Mouse (Mus musculus): ENCODE measurements around the gene Tpcn2. TPM values are rescaled to one million over a fixed set of nuclear protein-coding genes. Genes with fewer than 3 reads are reported as not detected.

Tpcn2 gene
- polyA plus RNA-seq, 3 experiments from 2014 or later = 6.9 to 7.6 (median 7.6) TPM

- ATAC-seq = no peak
These were observed 15.1 kb upstream of the Tpcn2 start for GRCm38 (mm10) chr7:145298666-145299490.

GRCm38 (mm10) chr7:145293859-145294258 lies 10.0 kb upstream of the Tpcn2 start:
- ATAC-seq = no peak

DNA sequence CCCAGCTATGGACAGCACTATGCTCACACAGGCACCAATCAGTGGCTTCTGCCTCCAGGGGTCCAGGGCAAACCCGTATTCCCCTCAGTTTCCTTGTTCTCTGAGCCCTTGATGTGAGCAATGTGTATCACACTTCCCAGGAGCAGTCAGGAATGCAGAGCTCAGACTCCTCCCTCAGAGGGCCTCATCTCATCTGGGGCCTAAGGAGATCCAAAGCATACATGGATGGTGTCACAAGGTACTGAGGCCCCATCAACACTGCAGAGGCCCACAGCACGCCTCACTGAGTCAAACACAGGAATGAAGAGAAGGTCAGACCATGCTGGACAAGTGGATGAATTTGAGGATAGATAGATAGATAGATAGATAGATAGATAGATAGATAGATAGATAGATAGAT lies 8.9 kb upstream of the Tpcn2 start:
- no peak for ATAC-seq

DNA sequence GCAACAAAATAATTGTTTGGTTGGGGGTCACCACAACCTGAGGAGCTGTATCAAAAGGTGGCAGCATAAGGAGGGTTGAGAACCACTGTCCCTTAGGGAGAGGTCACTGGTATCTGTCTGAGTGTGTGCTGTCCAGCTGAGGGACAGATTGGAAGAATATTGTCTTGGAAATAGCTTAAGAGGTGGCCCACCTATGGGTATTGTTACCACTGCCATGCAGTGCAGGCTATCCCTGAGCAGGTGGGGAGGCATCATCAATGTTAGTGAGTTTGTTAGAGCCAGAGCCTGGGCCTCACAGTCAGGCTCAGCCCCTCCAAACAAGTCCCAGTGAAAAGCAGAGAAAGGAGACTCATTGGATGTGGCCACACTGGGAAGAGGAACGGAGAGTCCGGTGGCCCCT lies 8.0 kb upstream of the Tpcn2 start:
- no peak for ATAC-seq

DNA sequence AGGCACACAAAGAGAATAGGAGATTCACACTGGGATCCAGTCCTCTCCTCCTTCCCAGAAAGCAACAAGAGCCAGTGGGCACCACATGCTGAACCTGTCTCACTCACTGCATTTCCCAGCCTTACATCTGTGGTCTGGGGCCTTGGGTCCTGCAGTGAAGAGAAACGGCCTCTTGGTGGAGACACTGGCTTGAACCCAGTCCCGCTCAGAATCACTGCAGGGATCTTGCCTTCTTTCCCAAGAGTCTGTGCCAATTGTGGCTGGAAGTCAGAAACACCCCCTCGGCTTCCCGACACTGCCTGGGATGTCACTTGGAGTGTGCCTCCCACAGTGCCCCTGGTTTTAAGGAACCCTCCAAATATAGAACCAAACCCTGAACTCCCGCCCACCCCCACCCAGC lies 5.5 kb upstream of the Tpcn2 start:
- ATAC-seq = no peak

DNA sequence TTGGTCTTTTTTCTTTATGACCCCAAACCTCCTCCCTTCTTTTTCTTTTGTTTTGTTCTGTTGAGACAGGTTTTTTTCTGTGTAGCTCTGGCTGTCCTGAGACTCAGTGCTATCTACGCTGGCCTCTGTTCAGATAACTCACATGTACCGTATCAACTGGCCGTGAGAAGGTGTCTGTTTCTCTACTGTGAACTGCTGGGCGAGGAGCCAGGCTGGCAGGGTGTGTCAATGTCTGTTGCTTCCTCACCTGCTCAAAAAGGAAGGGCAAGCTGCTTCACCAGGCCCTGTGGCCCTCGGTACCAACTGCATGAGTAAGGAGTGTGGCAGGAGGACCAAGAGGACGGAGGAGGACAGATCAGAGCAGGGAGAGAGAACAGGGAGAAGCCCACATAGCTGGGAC lies 3.6 kb upstream of the Tpcn2 start:
- no peak for ATAC-seq

DNA sequence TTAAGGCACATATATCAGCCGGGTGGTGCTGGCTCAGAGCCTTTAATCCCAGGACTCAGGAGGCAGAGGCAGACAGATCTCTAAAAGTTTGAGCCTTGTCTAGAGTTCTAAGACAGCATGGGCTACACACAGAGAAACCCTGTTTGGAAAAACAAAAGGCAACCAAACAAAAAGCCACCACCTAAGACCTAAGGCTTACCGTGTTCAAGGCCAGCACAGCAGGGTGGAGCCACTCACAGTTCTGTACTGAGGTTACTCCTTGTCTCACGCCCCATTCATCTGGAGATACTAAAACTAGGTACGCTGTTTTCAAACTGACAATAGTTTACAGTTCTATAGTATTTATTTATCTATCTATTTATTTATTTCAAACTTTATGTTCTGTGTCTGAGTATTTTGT lies 1.7 kb upstream of the Tpcn2 start:
- ATAC-seq = no peak

DNA sequence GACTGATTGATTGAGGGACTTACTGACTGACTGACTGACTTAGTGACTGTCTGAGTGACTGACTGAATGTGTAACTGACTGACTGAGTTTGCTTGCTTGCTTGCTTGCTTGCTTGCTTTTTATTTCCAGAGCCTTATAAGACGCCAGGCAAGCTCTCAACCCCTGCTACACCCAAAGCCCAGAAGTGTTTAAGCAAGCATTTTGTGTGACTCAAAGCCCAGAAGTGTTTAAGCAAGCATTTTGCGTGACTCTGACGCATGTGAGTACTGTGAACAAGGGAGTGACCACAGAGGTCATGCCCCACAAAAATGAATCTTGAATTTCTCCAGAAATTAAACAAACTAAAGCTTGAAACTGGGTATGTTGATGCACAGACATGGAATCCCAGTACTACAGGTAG lies 482 bp upstream of the Tpcn2 start:
- peak; percentile 20 for ATAC-seq

DNA sequence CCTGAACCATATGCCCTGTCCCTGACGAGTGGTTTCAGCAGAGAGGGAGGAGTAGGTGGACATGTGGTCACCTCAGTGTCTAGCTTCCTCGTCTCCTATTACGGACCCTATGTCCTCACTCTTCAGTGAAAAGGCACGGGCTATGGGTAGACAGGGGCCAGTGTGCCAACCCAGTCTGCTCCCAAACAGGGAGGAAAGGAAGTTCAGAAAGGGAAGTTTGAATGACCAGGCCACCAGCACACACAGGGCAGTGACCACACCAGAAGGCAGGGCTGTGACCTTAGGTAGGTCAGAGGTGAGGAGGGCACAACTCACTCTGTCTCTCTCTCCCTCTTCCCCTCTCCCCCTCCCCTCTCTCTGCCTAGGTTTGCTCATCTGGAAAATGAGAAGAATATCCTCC lies 770 bp downstream of the Tpcn2 start:
- peak; percentile 6 for ATAC-seq

- ATAC-seq = no peak
These were observed 2.4 kb downstream of the Tpcn2 start for GRCm38 (mm10) chr7:145281396-145281795.

DNA sequence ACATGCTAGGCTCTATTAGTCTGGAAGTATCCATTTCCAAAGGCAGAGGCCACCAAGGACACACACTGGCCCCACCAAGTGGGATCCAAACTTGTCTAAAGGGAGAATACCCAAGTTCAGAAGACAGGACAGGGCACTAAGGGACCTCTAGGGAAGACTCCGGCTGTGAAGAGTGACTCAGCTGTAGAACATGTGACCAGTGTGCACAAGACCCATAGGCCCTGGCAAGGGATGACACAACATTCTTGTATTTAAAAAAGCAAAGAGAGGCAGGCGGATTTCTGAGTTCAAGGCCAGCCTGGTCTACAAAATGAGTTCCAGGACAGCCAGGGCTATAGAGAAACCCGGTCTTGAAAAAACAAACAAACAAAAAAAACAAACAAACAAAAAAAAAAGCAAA lies 8.3 kb downstream of the Tpcn2 start:
- ATAC-seq = no peak

DNA sequence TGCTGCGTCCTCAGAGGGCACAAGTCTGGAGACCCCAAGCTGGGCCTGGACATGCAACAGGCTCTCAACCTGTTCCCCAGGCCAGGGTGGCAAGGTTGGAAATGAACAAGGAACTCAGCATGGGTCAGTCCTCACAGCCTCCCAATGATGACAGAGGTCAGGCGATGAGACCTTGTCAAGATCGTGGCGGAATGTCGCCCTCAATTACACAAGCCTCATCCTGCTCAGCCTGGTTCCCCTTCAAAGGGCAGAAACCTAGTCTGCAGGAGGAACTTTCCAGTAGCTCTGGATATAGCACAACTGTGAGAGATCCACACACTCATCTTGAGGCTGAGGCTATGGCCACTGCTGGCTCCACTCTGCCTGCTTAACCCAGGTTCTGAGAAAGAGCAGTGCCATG lies 12.9 kb downstream of the Tpcn2 start:
- no peak for ATAC-seq

DNA sequence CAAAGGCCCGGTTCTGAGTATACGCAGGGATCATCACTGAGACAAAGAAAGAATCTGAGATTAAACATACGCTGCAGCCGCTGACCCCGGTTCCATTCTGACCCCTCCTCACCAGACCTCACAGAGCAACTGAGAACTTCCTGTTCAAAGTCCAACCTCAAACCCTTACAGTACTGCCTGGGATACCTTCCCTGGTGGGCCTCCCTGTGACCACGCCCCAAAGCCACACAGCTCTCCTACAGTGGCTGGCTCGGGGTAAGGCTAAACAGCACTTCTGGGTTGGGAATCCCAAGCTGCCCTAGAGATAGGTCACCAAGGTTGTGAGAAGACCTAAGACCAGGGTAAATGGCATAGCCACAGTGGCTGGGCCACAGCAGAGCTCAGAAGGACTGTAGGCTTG lies 14.9 kb downstream of the Tpcn2 start:
- ATAC-seq = no peak

DNA sequence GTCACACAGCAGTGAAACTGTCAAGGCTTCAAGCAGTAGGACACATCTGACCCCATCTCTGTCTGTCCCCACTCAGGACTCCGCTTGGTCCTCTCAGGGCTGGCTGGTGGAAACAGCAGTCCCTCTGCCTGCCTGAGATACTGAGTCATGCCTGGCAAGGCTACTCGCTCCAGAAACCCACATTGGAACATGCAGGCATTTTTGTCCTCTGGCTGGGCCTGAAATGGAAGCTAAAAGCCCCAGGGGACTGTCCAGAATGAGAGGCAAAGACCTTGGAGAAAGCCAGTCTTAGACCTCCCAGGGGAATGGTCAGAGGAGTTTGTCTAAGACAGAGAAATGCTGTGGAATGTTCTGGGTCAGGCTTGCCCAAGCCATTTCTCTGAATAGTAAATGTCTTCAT lies 17.8 kb downstream of the Tpcn2 start:
- ATAC-seq = no peak

DNA sequence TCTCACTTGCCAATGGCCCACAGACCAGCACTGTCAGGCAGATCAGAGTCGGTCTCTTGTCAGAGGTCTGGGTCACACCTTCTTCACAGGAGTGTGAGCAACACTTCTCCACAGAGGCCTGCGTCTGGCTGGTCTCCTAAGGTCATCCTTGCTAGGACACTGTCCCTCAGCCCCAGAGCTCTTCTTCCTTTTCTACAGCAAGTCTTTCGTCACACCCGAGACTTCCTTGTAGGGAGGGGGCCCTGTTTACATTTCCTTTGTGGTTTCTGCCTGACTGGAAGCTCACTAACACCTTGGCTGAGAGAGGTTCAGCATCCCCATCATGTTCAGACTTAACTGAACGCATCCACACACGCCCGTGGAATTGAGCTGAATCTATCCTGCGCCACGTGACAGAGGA lies 19.6 kb downstream of the Tpcn2 start:
- no peak for ATAC-seq

DNA sequence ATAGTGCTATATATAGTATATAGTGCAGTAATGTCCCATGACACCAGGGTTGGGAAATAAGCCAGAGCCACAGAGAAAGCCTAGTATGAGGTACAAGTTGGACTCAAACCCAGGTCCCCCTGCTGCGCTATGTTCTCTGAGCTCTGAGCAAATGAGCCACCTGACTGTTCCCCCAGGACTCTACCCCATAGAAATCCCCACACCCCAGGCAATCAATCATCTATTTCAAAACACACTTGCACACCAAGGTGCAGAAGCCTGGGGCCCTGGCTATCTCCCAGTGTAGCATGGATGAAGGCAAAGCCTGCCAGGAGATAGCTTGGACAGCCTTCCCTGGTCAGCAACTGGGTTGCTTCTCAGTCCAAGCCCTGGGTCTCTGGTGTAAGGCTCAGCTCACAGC lies 27.7 kb downstream of the Tpcn2 start:
- ATAC-seq = no peak

GRCm38 (mm10) chr7:145253986-145254630 lies 29.7 kb downstream of the Tpcn2 start:
- no peak for ATAC-seq

DNA sequence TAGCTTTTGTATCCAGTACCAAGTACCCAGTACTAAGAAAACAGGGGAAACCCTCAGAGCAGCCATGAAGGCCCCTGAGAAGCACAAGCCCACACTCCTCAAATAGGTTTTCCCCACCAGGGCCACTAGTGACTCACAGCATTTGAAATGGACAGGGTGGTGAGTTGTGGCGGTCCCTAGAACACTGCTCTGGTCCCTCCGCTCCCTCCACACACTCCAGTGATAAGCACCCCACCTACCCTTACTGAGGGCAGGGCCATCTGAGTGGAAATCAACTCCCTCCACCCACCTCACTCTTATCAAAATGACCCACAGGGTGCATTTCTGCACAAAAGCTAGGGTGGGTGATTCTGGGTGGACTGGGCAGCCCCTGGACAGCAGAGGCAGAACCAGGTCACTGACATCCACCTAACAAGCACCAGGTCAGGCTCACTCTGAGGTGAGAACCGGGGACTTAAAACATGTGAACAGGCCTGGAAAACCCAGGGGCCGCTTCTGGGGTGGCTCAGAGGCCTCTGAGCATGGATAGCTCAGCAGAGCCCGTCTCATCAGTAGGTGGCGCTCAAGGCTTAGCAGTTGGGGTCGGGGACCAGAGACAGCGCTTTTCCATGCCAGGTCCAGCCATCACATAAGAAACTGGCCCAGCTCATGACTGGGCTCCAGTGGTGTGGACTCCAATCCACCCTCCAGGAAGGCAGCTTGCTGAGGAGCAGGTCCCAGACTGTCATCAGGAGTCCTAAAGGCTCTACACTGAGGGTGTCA lies 30.9 kb downstream of the Tpcn2 start:
- ATAC-seq = peak; percentile 35

GRCm38 (mm10) chr7:145250225-145250624 lies 33.6 kb downstream of the Tpcn2 start:
- ATAC-seq = no peak

GRCm38 (mm10) chr7:145248911-145249310 lies 34.9 kb downstream of the Tpcn2 start:
- ATAC-seq = no peak

- ATAC-seq = peak; percentile 68
These were observed 40.7 kb downstream of the Tpcn2 start for GRCm38 (mm10) chr7:145242851-145243712.

DNA sequence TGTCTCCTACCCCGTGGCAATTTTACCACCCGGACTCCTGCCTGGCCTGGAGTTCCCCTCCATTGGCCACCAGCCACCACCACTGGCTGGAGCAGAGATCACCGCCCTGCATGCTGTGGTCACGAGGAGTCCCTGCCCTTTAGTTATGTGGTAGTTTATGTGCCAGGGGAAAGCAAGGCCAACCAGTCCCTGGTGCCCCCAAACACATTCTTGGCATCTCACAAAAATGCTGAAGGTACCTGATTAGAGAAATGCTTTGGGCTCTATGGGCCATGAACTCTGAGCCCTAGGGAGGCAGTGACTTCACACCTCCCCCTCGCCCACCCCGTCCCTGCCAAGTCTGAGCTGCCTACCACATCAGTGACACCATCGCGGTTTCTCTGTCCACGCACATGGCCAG lies 41.8 kb downstream of the Tpcn2 start:
- no peak for ATAC-seq

DNA sequence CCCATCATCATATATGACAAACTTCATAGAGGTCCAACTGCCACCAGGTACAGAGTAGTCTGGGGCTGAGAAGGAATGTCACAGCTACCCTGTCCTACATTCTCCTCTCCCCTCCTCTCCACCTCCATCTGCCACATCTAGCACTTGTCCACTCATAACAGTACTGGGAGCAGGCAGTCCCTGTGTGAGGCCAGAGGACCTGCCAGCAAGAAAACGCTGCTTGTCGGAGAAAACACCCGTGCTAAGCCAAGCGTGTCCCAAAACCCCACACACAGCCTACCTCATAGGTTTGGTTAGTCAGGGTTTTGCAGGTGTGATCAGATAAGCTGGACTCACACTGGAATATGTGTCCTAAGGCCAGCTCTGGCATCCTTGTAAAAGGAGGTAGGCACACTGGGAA lies 42.9 kb downstream of the Tpcn2 start:
- ATAC-seq = no peak

Measured in inflammation-experienced regulatory T-cells, adult 6 months (primary cell).